Mouse (Mus musculus): ENCODE results near the gene Bcat1. TPM values are rescaled to one million over a fixed set of nuclear protein-coding genes. Genes with fewer than 3 reads are reported as not detected.
"Not testable (repeated sequence)": the region's sequence is repeated elsewhere in the genome, so short reads cannot be mapped to it uniquely, and the experiment has no call there.

The Bcat1 gene
- total RNA-seq, 2 experiments from 2014 or later = 65.1 to 65.9 TPM

DNA sequence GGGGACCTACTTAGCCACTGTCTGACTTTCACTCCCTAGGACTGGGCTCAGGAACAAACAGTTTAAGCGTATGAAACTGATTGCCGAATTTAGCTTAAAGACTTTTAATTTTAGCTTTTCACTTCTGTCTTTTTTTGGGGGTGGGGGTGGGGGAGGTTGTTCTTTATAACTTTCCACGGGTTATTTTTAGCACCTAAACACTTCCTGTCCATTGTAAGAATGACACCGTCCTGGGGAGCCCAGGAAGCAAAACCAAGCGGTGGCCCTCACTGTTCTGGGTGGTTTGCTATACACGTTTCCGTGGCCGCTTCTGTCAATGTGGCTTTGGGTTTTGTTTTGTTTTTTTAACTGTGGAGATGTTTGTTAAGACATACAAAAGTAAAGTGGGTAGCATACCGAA lies 24.9 kb upstream of the Bcat1 start:
- DNase-seq (ENCODE audit: extremely low spot score in 1 of 2, low spot score in 2 of 2) = no peak
- intact Hi-C loops (cut with DNase I) = no loop called here

DNA sequence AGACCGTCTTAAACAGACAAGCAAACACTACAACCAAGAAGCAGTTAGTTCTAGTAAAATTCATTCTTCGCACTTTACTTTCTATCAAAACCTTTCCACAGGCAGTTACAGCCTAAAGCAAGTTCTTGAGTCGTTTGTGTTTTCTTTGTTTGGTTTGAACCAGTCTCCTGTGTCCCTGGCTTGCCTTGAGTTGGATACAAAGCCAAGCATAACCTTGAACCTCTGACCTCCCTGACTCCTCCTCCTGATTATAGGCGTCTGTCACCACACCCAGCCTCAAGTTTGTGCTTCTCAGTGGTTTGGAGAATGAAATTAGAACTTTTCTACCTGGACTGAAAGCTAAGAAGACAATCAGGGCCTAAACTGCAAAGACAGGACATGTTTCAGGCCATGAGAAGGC lies 18.4 kb upstream of the Bcat1 start:
- intact Hi-C loops (cut with DNase I) = no loop called here
- DNase-seq (ENCODE audit: extremely low spot score in 1 of 2, low spot score in 2 of 2) = no peak

DNA sequence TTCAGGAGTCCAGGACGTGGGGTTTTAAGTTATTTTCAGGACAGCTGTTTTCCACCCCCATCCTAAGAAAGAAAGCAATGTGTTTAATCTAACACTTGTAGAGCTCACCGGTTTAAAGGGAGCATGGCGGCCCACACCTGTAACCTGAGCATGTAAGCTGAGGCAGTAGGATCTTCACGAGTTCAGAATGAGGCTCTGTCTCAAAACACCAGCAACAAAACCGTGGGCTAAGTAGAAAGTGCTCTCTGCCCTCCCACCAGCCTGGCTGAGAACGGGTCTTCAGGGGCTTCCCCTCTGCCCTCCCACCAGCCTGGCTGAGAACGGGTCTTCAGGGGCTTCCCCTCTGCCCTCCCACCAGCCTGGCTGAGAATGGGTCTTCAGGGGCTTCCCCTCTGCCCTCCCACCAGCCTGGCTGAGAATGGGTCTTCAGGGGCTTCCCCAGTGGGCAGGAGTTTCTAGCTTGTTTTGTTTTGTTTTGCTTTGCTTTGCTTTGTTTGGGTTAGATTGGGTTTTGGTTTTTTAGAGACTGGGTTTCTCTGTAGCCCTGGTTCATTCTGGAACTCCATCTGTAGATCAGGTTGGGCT lies 17.1 kb upstream of the Bcat1 start:
- intact Hi-C loops (cut with DNase I); DNase-seq (ENCODE audit: extremely low spot score in 1 of 2, low spot score in 2 of 2): not testable (repeated sequence)

DNA sequence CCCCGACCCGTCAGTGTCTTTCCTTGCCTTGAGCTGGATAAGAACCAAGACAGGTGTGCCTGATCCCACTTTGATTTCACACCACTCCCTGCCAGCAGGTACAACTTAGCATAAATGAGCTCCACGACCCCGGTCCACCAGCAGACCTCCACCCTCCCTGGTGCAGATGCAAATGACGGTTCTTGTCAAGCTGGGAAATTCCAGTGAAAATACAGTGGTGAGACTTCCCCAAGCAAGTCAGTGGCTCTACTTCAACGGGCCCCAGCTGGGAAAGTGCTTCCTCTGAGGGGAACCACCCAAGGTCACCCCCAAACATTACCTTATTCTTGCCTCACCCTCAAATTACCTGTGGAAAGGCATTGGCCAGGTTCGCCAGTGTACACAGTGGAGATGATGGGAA lies 16.0 kb upstream of the Bcat1 start:
- intact Hi-C loops (cut with DNase I) = no loop called here
- DNase-seq (ENCODE audit: extremely low spot score in 1 of 2, low spot score in 2 of 2) = no peak

DNA sequence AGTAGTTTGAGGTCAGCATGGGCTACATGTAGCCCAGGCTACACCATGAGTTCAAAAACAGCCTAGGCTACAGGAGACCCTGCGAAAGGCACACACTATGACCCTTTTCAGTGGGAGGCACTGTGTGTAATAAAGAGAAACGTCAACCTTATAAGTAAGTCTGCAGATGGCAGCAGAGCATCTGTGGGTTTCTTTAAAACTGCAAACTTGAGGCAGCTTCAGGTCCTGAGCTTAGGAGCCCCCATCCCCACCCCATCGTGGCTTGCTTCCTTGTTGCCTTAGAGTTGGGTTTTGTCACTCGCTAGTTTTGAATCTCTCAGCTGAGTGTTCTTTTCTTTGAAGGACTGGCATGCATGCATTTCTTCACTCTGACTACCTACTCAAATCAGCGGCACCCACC lies 14.9 kb upstream of the Bcat1 start:
- no peak for DNase-seq (ENCODE audit: extremely low spot score in 1 of 2, low spot score in 2 of 2)
- intact Hi-C loops (cut with DNase I) = no loop called here

DNA sequence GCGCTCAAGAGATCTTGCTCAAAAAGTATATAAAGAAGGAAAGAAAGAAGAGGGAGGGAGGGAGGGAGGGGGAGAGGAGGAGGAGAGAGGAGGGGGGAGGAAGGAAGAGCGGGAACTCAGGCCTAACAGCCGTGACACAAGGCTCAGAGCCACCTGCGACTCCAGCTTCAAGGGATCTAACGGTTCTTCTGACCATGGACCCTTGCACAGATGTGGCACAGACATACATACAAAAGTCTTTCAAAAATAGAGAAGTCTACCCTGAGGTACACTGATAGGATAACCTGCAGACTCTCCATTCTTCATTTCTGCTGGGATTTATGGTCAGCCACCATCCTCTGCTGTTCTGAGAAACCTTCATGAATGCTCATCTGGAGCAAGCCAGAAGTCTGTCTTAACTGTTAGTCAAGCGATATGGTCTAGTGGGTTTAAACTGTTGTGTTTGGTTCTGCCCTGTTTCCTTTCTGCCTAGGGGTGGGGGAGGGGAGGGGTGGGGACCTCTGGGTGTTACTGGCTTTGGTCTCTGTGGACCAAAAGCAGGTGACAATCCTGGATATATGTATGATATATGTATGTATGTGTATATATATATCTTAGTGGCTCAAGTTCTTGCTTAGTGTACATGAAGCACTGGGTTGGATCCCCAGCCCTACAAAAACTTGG lies 14.3 kb upstream of the Bcat1 start:
- intact Hi-C loops (cut with DNase I) = no loop called here
- DNase-seq (ENCODE audit: extremely low spot score in 1 of 2, low spot score in 2 of 2) = no peak

DNA sequence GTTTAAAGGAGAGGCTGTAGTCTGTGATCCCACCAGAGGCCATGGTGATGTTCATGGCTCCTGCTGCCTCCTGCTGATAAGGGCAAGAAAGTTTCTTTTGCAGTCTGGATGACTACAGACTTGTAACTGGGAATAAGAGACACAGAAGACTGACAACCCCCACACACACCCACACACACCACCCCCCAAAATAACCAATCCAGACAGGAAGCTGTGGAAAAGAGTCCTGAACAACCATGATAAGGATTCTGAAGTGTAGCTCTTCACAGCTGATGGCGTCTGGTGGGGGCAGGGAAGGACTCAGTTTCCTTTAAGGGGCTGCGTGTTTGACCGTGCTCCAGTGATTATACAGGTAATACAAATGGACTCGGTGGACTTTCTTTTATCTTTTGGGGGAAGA lies 13.4 kb upstream of the Bcat1 start:
- DNase-seq (ENCODE audit: extremely low spot score in 1 of 2, low spot score in 2 of 2) = no peak
- intact Hi-C loops (cut with DNase I) = loop anchor here (5.0 kb wide), 2 partner anchors 98 to 253 kb away; no protein-coding TSS in a partner anchor

DNA sequence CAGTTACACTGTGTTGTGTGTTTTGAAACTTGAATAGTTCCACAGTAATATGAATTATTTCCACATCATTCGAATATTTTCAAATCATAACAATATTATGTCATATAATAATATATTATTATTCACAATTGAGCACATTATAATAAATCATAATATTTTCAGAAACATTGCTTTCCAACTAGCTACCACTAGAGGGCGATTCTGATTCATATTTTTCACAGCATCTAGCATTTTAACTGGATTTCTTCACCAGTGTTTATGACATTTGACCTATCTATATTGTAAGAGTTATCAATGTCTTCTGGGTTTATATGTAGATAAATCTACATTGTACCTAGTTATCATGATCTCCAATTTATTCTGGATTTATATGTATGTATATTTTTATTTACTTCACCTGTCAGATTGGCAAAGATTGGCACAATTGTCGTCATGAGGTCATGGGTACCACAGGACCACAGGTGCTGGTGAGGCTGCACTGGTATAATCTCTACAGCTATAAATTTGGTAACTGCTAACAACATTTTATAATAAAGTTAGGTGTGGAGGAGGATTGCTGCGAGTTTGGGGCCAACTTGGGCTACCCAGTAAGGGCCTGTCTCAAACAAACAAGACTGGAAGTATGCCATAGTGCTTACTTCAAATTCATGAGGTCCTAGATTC lies 12.6 kb upstream of the Bcat1 start:
- no peak for DNase-seq (ENCODE audit: extremely low spot score in 1 of 2, low spot score in 2 of 2)
- intact Hi-C loops (cut with DNase I) = loop anchor here (5.0 kb wide), 2 partner anchors 99 to 254 kb away; no protein-coding TSS in a partner anchor

DNA sequence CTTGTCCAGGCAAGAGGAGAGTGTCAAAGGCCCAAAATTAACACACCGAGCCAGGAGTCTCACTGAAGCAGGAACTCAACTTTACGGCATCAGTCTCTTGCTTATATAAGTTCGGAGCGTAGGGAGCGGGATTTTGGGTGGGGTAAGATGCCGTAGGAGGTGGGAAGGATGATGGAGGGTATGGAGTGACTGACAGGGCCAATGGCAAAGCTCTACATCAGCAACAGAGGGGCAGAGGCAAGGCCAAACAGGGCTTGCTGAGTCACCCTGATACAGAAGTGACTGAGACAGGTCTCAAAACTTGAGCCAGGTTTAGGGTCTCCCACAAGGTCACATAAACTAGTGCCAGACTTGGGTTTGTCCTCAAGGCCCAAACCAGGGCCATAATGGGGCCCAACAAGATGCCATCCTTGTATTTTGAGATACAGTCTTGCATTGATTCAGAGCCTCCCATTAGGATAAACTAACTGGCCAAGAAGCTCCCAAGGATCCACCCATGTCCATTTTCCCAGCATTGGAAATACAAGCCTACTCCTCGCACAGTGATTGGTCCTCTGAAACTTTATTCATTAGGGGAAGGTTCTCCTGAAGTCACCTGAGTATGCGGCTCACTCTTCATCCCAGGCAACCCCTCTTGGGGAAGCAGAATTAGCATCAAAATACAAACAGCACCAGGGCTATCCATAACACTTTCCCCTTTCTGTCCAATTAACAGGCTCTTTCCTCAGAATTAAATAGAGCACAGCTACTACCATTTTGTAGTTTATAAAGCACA lies 8.5 kb upstream of the Bcat1 start:
- intact Hi-C loops (cut with DNase I) = loop anchor here (5.0 kb wide), 2 partner anchors 103 to 258 kb away; no protein-coding TSS in a partner anchor

DNA sequence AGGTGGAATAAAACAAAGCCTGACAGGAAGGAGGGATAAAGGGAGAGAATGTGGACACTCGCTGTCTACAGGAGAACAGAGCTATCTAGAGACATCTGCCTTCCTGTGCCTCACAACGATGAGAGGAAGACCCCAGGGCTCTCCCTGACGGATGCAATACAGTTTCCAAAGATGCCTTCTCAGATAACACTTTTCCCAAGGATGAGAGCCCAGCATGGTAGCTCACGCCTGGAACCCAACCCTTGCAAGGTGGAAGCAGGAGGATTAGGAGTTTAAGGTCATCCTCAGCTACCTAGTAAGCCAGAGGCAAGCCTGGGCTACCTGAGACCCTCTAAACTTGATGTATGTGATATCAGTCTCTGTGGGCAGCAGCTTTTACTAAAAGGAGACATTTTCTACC lies 5.7 kb upstream of the Bcat1 start:
- intact Hi-C loops (cut with DNase I) = no loop called here
- DNase-seq (ENCODE audit: extremely low spot score in 1 of 2, low spot score in 2 of 2) = no peak

More for the DNA sequence above, 8.5 kb upstream of the Bcat1 start:
- no peak for DNase-seq (ENCODE audit: extremely low spot score in 1 of 2, low spot score in 2 of 2)

DNA sequence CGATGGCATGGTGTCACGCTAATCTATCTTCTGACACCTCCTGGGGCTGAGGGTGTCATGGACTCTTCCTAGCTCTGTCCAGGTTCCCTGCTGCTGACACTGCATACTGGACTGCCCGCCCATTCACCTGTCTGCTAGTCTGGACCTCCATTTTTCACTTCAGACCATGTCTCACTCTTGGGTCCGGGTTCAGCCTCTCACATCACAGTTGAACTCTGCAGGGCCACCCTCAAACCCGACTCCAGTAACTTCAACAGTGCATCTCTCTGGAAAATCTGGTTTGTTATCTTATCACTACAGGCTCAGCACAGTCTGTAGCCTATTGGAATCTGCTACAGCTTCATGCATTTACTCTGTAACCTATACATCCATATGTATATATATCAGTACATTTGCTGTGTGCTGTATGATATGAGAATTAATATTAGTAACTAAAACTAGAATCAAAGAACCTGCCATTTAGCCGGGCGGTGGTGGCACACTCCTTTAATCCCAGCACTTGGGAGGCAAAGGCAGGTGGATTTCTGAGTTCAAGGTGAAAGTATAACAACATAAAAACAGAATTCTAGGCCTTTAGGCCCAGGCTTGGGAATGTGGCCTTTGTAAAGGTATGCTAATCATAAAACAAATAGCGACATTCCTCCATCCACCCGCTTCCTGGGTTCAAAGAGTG lies 3.2 kb upstream of the Bcat1 start:
- intact Hi-C loops (cut with DNase I) = no loop called here

DNA sequence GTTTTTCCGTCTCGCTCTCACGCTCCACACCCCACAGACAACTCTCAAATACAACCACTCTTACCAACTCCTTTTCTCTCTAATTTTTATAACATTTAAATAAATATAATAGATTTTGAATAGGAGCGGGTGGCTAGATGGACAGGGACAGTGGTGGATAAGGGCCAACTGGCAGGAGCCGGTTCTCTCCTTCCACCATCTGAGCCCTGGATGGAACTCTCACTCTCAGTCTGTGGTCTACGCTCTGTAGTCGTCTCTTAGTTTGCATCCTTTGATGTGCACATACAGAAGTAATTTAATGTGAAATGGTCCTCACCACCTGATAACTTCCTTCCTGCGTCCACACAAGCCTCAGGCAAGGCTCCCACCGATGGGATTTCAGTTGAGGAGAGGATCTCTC lies 302 bp upstream of the Bcat1 start:
- DNase-seq (ENCODE audit: extremely low spot score in 1 of 2, low spot score in 2 of 2) = no peak
- intact Hi-C loops (cut with DNase I) = no loop called here

More for the DNA sequence above, 3.2 kb upstream of the Bcat1 start:
- no peak for DNase-seq (ENCODE audit: extremely low spot score in 1 of 2, low spot score in 2 of 2)

DNA sequence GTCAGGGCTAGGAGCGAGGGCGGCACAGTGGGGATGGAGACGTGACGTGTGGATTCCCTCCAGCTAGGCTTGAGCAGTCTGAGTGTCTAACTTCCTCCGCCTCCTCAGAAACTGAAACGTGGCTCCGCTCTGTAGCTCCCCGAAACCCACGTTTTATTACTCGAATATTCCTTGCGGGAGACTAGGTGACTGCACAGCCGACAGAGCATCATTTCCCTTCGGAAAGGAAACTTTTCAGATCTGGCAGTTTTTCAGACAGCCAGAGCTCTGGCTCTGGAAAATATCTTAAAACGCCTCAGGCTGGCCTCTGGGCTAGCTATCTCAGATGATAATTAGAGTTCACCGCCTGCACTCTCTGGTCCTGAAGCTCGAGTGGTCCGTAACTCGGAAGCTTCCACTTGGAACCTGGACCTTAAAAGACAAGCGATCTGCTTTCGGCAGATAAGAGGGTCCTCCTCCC lies 866 bp downstream of the Bcat1 start:
- intact Hi-C loops (cut with DNase I) = no loop called here
- DNase-seq (ENCODE audit: extremely low spot score in 1 of 2, low spot score in 2 of 2) = no peak

DNA sequence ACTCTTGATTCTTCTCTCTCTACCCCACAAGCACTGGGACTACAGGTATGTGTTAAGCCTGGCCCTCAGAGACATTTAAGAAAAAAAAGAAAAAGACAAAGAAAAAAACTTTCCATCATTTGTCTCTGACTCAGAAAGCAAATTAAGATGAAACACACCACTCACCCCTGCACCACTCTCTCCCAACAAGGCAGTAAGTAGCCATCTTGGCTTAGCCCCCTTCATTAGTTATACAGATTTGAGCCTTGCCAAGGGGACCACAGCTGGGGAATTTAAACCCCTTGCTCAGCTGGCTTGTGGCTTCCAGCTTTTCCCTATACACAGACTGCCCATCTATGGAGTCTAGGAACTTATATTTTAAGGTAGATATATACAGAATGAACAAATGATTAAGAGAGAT lies 1.5 kb downstream of the Bcat1 start:
- no peak for DNase-seq (ENCODE audit: extremely low spot score in 1 of 2, low spot score in 2 of 2)
- intact Hi-C loops (cut with DNase I) = no loop called here

DNA sequence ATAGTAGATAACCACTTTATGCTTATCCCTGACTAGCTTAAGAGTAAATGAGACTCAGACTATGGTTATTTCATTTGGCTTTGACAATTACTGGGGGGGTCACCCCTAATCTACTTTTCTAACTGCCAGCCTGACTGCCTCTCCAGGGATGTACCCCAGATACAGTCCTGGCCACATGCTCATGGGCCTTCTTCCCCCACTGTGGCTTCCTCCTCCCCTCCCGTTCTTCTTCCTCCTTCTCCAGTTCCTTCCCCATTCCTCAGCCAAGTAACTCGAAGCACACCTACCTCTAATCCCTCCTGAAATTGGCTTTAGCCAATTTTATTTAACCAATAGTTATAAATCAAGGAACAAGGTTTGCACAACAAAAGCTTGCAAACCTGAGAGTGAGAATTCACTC lies 6.1 kb downstream of the Bcat1 start:
- no peak for DNase-seq (ENCODE audit: extremely low spot score in 1 of 2, low spot score in 2 of 2)
- intact Hi-C loops (cut with DNase I) = no loop called here

DNA sequence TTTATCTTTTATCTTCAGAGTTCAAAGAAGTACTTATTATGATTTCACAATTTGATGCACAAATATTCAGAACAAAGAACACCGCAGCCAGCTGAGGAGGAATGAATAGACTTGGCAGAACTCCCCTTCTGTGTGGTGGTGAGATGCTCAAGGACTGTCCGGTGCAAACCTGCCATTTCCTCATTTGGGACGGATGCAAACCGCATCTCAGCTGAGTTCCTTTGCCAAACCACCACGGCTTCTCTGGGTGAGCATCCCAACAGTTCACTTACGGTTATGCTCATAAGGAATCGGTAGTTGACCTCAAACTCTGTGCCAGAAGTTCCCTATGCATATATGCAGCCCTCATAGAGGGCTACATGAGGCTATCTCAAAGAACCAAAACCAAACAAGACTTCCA lies 6.6 kb downstream of the Bcat1 start:
- intact Hi-C loops (cut with DNase I) = no loop called here
- no peak for DNase-seq (ENCODE audit: extremely low spot score in 1 of 2, low spot score in 2 of 2)

DNA sequence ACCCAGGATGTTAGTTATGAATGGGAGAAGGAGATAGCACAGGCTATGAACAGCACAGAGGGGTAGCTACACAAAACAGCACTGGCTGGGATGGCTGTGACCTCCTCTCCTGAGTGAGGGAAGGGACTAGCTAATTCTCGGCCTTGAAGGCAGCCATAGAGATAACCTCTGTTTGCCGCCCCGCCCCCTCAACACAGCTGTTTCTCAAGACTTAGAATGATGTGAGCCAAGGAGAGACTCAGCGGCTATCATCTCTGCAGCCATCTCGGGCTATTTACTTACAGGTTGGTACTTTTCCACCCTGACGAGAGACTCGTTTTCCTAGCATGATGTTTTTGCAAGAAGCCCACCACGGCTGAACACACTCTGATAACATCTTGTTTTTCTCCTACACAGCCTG lies 8.3 kb downstream of the Bcat1 start:
- intact Hi-C loops (cut with DNase I) = no loop called here

DNA sequence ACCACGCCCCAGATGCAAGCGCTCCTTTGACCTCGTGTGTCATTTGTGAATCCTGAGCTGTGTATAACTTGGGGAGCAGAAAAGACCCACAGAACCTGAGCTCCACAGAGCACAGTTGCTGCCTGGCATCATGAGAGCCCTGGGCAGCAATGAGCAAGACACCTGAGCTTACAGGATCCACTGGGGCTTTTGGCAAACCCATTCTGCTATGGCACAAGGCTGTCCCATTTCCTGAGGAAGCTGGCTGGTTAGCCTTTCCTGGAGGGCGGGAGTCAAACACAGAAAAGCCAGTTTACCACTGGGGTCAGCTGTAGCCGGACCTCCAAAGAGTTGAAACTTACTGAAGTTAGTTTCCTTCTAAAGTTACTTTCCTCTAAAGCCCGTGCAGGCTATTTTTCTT lies 9.6 kb downstream of the Bcat1 start:
- intact Hi-C loops (cut with DNase I) = no loop called here
- DNase-seq (ENCODE audit: extremely low spot score in 1 of 2, low spot score in 2 of 2) = no peak

More for the DNA sequence above, 8.3 kb downstream of the Bcat1 start:
- no peak for DNase-seq (ENCODE audit: extremely low spot score in 1 of 2, low spot score in 2 of 2)

DNA sequence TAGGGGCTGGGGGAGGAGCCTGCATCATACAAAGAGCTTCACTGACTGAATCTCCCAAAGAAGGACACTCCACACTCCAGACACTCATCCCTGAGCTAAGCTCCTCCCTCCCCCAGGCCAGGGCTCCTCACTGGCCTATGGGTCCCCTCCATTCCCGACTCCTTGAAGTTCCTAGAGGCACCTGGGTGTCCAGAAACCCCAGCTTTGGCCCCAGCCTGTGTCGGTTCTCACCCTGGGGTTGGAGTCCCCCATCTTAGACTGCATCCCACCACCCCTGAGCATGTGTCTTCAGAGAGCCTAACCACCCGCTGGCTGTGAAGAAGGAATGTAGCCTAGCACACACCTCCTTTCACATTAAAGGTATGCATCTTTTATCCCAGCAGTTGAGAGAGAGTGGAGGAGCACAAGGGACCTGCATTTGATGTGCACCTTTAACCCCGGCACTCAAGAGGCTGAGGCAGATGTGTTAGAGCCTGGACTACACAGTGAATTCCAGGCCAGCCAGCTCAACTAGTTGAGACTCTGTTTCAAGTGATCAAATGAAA lies 10.6 kb downstream of the Bcat1 start:
- DNase-seq (ENCODE audit: extremely low spot score in 1 of 2, low spot score in 2 of 2) = no peak
- intact Hi-C loops (cut with DNase I) = no loop called here
